Mouse (Mus musculus): ENCODE measurements around the gene Ntrk2. TPM values are rescaled to one million over a fixed set of nuclear protein-coding genes. Genes with fewer than 3 reads are reported as not detected.
A peak's percentile ranks its signal among the peaks of the same experiment; 100 is the strongest.

Gene Ntrk2
- 51.5 and 54.3 TPM in 2 replicates for polyA plus RNA-seq (2014; fragmentation: Nextera tagmentation; extraction: Ambion mirVana)

- peaks cover 14% of the 10 kb centered on the region; the same call in 1 of the 2 replicates for H3K27me3 ChIP-seq (ENCODE audit: control insufficient read depth, insufficient read depth, low read length)
- H3K9ac ChIP-seq (ENCODE audit: low read depth, low read length): peak within 1 kb of the TSS; percentile 88
- peak within 1 kb of the TSS; percentile 70 for H3K27ac ChIP-seq (ENCODE audit: low read depth, low read length)
- no peaks in the 10 kb centered on the region for H3K9me3 ChIP-seq (ENCODE audit: control insufficient read depth, low read length)
- H3K4me1 ChIP-seq (replicated peaks; ENCODE audit: control insufficient read depth, insufficient read depth, low read length): no peaks in the 10 kb centered on the region
- no peaks in the 10 kb centered on the region for H3K36me3 ChIP-seq (ENCODE audit: control insufficient read depth, insufficient read depth, low read length)
- WGBS: under 1% methylated on average over 47 of the region's 47 CpGs
- peak; percentile 80 for ATAC-seq (ENCODE audit: low FRiP score)
- peak within 1 kb of the TSS; percentile 74 for H3K4me3 ChIP-seq (ENCODE audit: low read depth, low read length)
- H3K4me2 ChIP-seq (replicated peaks; ENCODE audit: low read depth, low read length): peak within 1 kb of the TSS; percentile 98
- peak; percentile 93 for DNase-seq (ENCODE audit: low spot score)
Observed at GRCm38 (mm10) chr13:58806397-58806892, at the start of gene Ntrk2. Gene Ntrk2, plus strand, starts transcription at chr13:58806569.

GRCm38 (mm10) chr13:58761003-58761630 is 45.3 kb upstream of the Ntrk2 start:
- ATAC-seq (ENCODE audit: low FRiP score) (no peak), DNase-seq (ENCODE audit: low spot score) (no peak)
- H3K4me3 ChIP-seq (ENCODE audit: low read depth, low read length): no peak overlapping the region
- no peaks in the 10 kb centered on the region for H3K27me3 ChIP-seq (ENCODE audit: control insufficient read depth, insufficient read depth, low read length)
- no peak overlapping the region for H3K27ac ChIP-seq (ENCODE audit: low read depth, low read length)
- H3K4me1 ChIP-seq (replicated peaks; ENCODE audit: control insufficient read depth, insufficient read depth, low read length): no peaks in the 10 kb centered on the region
- H3K4me2 ChIP-seq (replicated peaks; ENCODE audit: low read depth, low read length): no peak overlapping the region
- H3K9ac ChIP-seq (ENCODE audit: low read depth, low read length): no peak overlapping the region
- 89% methylated on average over 5 of the region's 5 CpGs for whole genome bisulfite sequencing
- H3K36me3 ChIP-seq (ENCODE audit: control insufficient read depth, insufficient read depth, low read length): no peaks in the 10 kb centered on the region
- H3K9me3 ChIP-seq (ENCODE audit: control insufficient read depth, low read length): no peaks in the 10 kb centered on the region

GRCm38 (mm10) chr13:58768258-58768657 is 38.1 kb upstream of the Ntrk2 start:
- Histone ChIP-seq H3K9ac (ENCODE audit: low read depth, low read length) (no peak overlapping the region), H3K4me1 (replicated peaks; ENCODE audit: control insufficient read depth, insufficient read depth, low read length) (no peaks in the 10 kb centered on the region), H3K36me3 (ENCODE audit: control insufficient read depth, insufficient read depth, low read length) (no peaks in the 10 kb centered on the region), H3K27me3 (ENCODE audit: control insufficient read depth, insufficient read depth, low read length) (no peaks in the 10 kb centered on the region), H3K4me2 (replicated peaks; ENCODE audit: low read depth, low read length) (no peak overlapping the region), H3K27ac (ENCODE audit: low read depth, low read length) (no peak overlapping the region), H3K4me3 (ENCODE audit: low read depth, low read length) (no peak overlapping the region), H3K9me3 (ENCODE audit: control insufficient read depth, low read length) (no peaks in the 10 kb centered on the region)
- 95% methylated on average over 6 of the region's 6 CpGs for WGBS
- DNase-seq (ENCODE audit: low spot score) (no peak), ATAC-seq (ENCODE audit: low FRiP score) (no peak)

- H3K4me1 ChIP-seq (replicated peaks; ENCODE audit: control insufficient read depth, insufficient read depth, low read length): no peaks in the 10 kb centered on the region
- H3K9ac ChIP-seq (ENCODE audit: low read depth, low read length): no peak overlapping the region
- 49% methylated on average over 2 of the region's 2 CpGs for WGBS
- peak; percentile 53; the same call in 1 of the 2 replicates for ATAC-seq (ENCODE audit: low FRiP score)
- H3K27me3 ChIP-seq (ENCODE audit: control insufficient read depth, insufficient read depth, low read length): no peaks in the 10 kb centered on the region
- DNase-seq (ENCODE audit: low spot score): peak; percentile 5
- H3K36me3 ChIP-seq (ENCODE audit: control insufficient read depth, insufficient read depth, low read length): no peaks in the 10 kb centered on the region
- no peak overlapping the region for H3K4me3 ChIP-seq (ENCODE audit: low read depth, low read length)
- no peak overlapping the region for H3K27ac ChIP-seq (ENCODE audit: low read depth, low read length)
- no peaks in the 10 kb centered on the region for H3K9me3 ChIP-seq (ENCODE audit: control insufficient read depth, low read length)
- H3K4me2 ChIP-seq (replicated peaks; ENCODE audit: low read depth, low read length): no peak overlapping the region
Observed at GRCm38 (mm10) chr13:58769438-58769837, 36.9 kb upstream of the Ntrk2 start.

- Histone ChIP-seq H3K4me1 (replicated peaks; ENCODE audit: control insufficient read depth, insufficient read depth, low read length) (no peaks in the 10 kb centered on the region), H3K27me3 (ENCODE audit: control insufficient read depth, insufficient read depth, low read length) (no peaks in the 10 kb centered on the region), H3K9me3 (ENCODE audit: control insufficient read depth, low read length) (no peaks in the 10 kb centered on the region), H3K36me3 (ENCODE audit: control insufficient read depth, insufficient read depth, low read length) (no peaks in the 10 kb centered on the region), H3K4me3 (ENCODE audit: low read depth, low read length) (no peak overlapping the region), H3K9ac (ENCODE audit: low read depth, low read length) (no peak overlapping the region), H3K27ac (ENCODE audit: low read depth, low read length) (no peak overlapping the region), H3K4me2 (replicated peaks; ENCODE audit: low read depth, low read length) (no peak overlapping the region)
- WGBS: 95% methylated on average over 14 of the region's 14 CpGs
- ATAC-seq (ENCODE audit: low FRiP score) (no peak), DNase-seq (ENCODE audit: low spot score) (no peak)
Observed at GRCm38 (mm10) chr13:58779261-58779660, 27.1 kb upstream of the Ntrk2 start.

- Histone ChIP-seq H3K27me3 (ENCODE audit: control insufficient read depth, insufficient read depth, low read length) (no peaks in the 10 kb centered on the region), H3K4me3 (ENCODE audit: low read depth, low read length) (no peak overlapping the region), H3K4me2 (replicated peaks; ENCODE audit: low read depth, low read length) (no peak overlapping the region), H3K36me3 (ENCODE audit: control insufficient read depth, insufficient read depth, low read length) (no peaks in the 10 kb centered on the region), H3K4me1 (replicated peaks; ENCODE audit: control insufficient read depth, insufficient read depth, low read length) (no peaks in the 10 kb centered on the region), H3K9ac (ENCODE audit: low read depth, low read length) (no peak overlapping the region), H3K9me3 (ENCODE audit: control insufficient read depth, low read length) (no peaks in the 10 kb centered on the region), H3K27ac (ENCODE audit: low read depth, low read length) (no peak overlapping the region)
- DNase-seq (ENCODE audit: low spot score) (peak; percentile 38), ATAC-seq (ENCODE audit: low FRiP score) (no peak)
- WGBS: 13% methylated on average over 3 of the region's 3 CpGs
Observed at GRCm38 (mm10) chr13:58786476-58786875, 19.9 kb upstream of the Ntrk2 start.

DNA sequence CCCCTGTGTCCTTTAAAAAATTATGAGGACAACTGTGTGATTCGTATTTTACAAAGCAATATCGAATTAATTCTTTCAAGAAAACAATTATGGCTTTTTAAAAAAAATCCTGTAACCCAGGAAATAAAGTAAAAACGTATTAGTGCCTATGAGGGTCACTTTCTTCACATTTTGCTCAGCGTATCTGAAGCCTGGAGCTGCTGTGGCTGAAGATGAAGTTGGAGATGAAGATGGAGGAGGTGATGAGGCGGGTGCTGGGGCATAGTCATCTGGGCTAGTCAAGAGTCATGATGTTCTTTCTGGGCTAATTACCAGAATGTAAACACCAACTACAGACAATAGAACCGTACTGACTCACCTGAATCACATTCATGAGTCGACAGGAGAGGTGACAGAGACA is 15.6 kb upstream of the Ntrk2 start:
- H3K27me3 ChIP-seq (ENCODE audit: control insufficient read depth, insufficient read depth, low read length): no peaks in the 10 kb centered on the region
- no peak overlapping the region for H3K27ac ChIP-seq (ENCODE audit: low read depth, low read length)
- no peak for DNase-seq (ENCODE audit: low spot score)
- H3K9ac ChIP-seq (ENCODE audit: low read depth, low read length): no peak overlapping the region
- ATAC-seq (ENCODE audit: low FRiP score): no peak
- H3K4me3 ChIP-seq (ENCODE audit: low read depth, low read length): no peak overlapping the region
- no peaks in the 10 kb centered on the region for H3K4me1 ChIP-seq (replicated peaks; ENCODE audit: control insufficient read depth, insufficient read depth, low read length)
- H3K9me3 ChIP-seq (ENCODE audit: control insufficient read depth, low read length): no peaks in the 10 kb centered on the region
- 88% methylated on average over 7 of the region's 7 CpGs for WGBS
- H3K4me2 ChIP-seq (replicated peaks; ENCODE audit: low read depth, low read length): no peak overlapping the region
- no peaks in the 10 kb centered on the region for H3K36me3 ChIP-seq (ENCODE audit: control insufficient read depth, insufficient read depth, low read length)

DNA sequence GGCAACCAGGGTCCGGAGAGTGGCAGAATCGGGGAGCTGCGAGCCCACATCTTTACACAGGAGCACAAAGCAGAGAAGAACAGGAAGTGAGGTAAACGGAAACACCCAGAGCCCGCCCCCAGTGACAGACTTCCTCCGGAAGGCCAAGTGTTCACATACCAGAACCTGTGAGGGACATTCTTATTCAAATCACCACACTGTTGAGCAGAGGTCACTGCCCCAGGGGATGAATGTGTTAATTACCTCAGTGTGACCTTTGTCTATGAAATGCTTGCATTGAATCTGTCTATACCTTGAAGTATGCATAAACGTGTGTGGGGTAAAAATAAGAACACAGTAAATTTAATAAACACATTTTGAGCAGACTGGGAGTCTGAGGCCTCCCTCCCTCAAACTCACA is 9.0 kb upstream of the Ntrk2 start:
- no peak for DNase-seq (ENCODE audit: low spot score)
- H3K9ac ChIP-seq (ENCODE audit: low read depth, low read length): no peak overlapping the region
- no peaks in the 10 kb centered on the region for H3K27me3 ChIP-seq (ENCODE audit: control insufficient read depth, insufficient read depth, low read length)
- H3K4me3 ChIP-seq (ENCODE audit: low read depth, low read length): no peak overlapping the region
- H3K27ac ChIP-seq (ENCODE audit: low read depth, low read length): no peak overlapping the region
- no peaks in the 10 kb centered on the region for H3K4me1 ChIP-seq (replicated peaks; ENCODE audit: control insufficient read depth, insufficient read depth, low read length)
- no peaks in the 10 kb centered on the region for H3K9me3 ChIP-seq (ENCODE audit: control insufficient read depth, low read length)
- H3K36me3 ChIP-seq (ENCODE audit: control insufficient read depth, insufficient read depth, low read length): no peaks in the 10 kb centered on the region
- no peak for ATAC-seq (ENCODE audit: low FRiP score)
- H3K4me2 ChIP-seq (replicated peaks; ENCODE audit: low read depth, low read length): no peak overlapping the region
- 92% methylated on average over 7 of the region's 7 CpGs for WGBS

DNA sequence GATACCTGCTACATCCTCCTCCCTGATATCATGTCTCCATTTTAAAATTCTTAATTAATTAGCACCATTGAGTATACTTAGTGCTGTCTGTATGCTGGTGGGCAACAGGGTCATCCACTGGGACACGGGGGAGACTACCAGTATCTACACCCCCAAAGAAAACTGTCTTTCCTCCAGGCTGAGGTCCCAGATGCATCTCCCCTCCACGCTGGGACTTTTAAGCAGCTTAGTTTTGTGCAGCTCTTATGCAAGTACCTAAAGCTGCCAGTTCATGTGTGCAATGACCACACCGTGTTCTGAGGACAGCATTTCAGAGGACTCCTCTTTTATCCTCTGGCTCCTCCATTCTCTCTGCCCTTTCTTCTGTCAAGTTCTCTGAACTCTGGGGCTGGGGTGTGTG is 5.1 kb upstream of the Ntrk2 start:
- ATAC-seq (ENCODE audit: low FRiP score) (no peak), DNase-seq (ENCODE audit: low spot score) (no peak)
- WGBS: 84% methylated on average over 3 of the region's 3 CpGs
- Histone ChIP-seq H3K9ac (ENCODE audit: low read depth, low read length) (no peak overlapping the region), H3K27ac (ENCODE audit: low read depth, low read length) (no peak overlapping the region), H3K9me3 (ENCODE audit: control insufficient read depth, low read length) (no peaks in the 10 kb centered on the region), H3K27me3 (ENCODE audit: control insufficient read depth, insufficient read depth, low read length) (peaks cover 6% of the 10 kb centered on the region; the same call in 1 of the 2 replicates), H3K4me2 (replicated peaks; ENCODE audit: low read depth, low read length) (no peak overlapping the region), H3K4me3 (ENCODE audit: low read depth, low read length) (no peak overlapping the region), H3K4me1 (replicated peaks; ENCODE audit: control insufficient read depth, insufficient read depth, low read length) (no peaks in the 10 kb centered on the region), H3K36me3 (ENCODE audit: control insufficient read depth, insufficient read depth, low read length) (no peaks in the 10 kb centered on the region)

Measured in hindbrain, embryonic 11.5 days (tissue).